Mouse (Mus musculus) neural tube, embryonic 15.5 days (tissue): ENCODE data around the gene Fcrlb. TPM values are rescaled to one million over a fixed set of nuclear protein-coding genes. Genes with fewer than 3 reads are reported as not detected.
A peak's percentile ranks its signal among the peaks of the same experiment; 100 is the strongest.

ENCODE experiments used
- ATAC-seq: fragments of 200-750 bp; cut with Nextera tagmentation; 2 replicates; pipeline ENCODE4 v1.8.0; 2017; ENCODE audit warnings: mild to moderate bottlenecking, moderate TSS enrichment, moderate library complexity; ENCODE audit not compliant: low FRiP score
- H3K27ac ChIP-seq: fragments of 300-500 bp; sonication (generic); replicated peaks from 2 replicates; pipeline ENCODE4 v1.5.1; 2015; ENCODE audit warnings: mild to moderate bottlenecking, inconsistent platforms
- H3K27me3 ChIP-seq: fragments of 300-500 bp; sonication (generic); replicated peaks from 2 replicates; pipeline ENCODE4 v1.6.1; 2015; ENCODE audit warnings: inconsistent platforms
- H3K36me3 ChIP-seq: fragments of 300-500 bp; sonication (generic); 2 replicates; pipeline ENCODE4 v1.6.1; 2015; ENCODE audit warnings: inconsistent platforms
- H3K4me1 ChIP-seq: fragments of 300-500 bp; sonication (generic); 2 replicates; pipeline ENCODE4 v1.6.1; 2015; ENCODE audit warnings: inconsistent platforms
- H3K4me2 ChIP-seq: fragments of 300-500 bp; sonication (generic); 2 replicates; pipeline ENCODE4 v1.6.1; 2015; ENCODE audit warnings: inconsistent platforms, mild to moderate bottlenecking, moderate library complexity
- H3K4me3 ChIP-seq: fragments of 300-500 bp; sonication (generic); replicated peaks from 2 replicates; pipeline ENCODE4 v1.5.1; 2015; ENCODE audit warnings: mild to moderate bottlenecking, inconsistent platforms
- H3K9ac ChIP-seq: fragments of 300-500 bp; sonication (generic); replicated peaks from 2 replicates; pipeline ENCODE4 v1.6.1; 2015; ENCODE audit warnings: mild to moderate bottlenecking, inconsistent platforms
- H3K9me3 ChIP-seq: fragments of 300-500 bp; sonication (generic); replicated peaks from 2 replicates; pipeline ENCODE4 v1.6.1; 2016; ENCODE audit warnings: inconsistent platforms
- WGBS: fragments of 180-500 bp; shearing (Covaris S2); methylation state at CpG from one replicate; pipeline ENCODE4 v1.1.7; 2015; ENCODE audit warnings: mixed read lengths; 5-methylcytosine and 5-hydroxymethylcytosine counted together
- polyA plus RNA-seq: library from polyadenylated mRNA; unstranded; fragments of >200 nt; fragmentation: Nextera tagmentation; extraction: Ambion mirVana; gene quantifications from 2 replicates; pipeline ENCODE4 v1.2.1, GENCODE M21; 2015

Fcrlb gene
- polyA plus RNA-seq, 1 experiment from 2014 or later = 1.1 TPM

DNA sequence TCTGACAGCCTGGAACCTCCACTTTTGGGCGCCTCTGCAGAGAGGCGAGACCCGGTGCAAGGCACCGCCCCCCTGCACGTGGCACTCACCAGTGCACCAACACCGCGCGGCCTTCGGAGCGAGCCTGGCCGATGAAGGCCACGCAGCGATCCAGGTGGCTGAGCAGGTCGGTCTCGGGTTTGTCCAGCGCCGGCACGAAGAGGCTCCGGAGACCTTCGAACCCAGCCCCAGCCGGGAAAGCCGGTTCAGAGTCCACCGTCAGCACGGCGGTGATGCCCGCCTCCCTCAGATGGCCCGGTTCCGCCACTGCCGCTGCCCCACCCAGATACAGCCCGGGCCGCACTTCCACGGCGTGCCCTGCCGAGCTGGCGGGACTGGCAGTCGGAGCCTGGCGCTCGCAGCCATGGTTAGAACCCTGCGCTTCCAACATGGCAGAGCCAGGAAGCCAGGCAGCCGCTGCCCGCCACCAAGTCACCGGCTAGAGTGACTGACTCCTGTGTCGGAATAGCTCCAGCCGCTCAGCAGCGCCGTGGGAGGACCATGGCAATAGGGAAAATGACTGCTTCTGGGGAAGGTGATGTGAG is 27.7 kb downstream of the Fcrlb start, which contains the start of the genes Gm26620 and Dusp12:
TSS of gene Gm26620 (plus strand) at position 88 of the 584 bp plus-strand sequence.
TSS of gene Dusp12 (minus strand) at position 563 of the 584 bp plus-strand sequence.
- under 1% methylated on average over 46 of the region's 46 CpGs for WGBS
- peak within 1 kb of the TSS; percentile 96 for H3K9ac ChIP-seq
- H3K27ac ChIP-seq = peak within 1 kb of the TSS; percentile 90
- H3K4me3 ChIP-seq = peak within 1 kb of the TSS; percentile 99
- H3K4me1 ChIP-seq = peaks cover 23% of the 10 kb centered on the region
- no peaks in the 10 kb centered on the region for H3K27me3 ChIP-seq
- H3K9me3 ChIP-seq = no peaks in the 10 kb centered on the region
- ATAC-seq = peak; percentile 96
- peaks cover 12% of the 10 kb centered on the region for H3K36me3 ChIP-seq
- peak within 1 kb of the TSS; percentile 74 for H3K4me2 ChIP-seq

DNA sequence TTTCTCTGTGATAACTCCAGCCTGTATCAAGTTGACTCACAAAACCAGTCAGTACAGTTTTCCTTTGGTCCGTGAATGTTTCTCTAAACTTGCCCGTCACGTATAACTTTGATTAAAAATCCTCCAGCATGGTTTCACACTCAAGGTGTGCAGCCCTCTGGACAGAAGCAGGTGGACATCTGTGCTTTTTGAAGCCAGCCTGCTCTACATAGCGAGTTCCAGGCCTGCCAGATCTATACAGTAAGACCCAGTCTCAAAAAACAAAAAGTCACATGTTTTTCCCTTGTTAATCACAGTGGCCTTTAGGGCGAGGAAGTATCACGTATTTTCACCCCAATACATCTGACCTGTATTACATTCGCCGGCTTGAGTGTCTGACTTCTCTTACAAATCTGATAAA is 28.4 kb downstream of the Fcrlb start:
- H3K4me3 ChIP-seq = peak overlapping the region; percentile 99
- H3K9me3 ChIP-seq = no peaks in the 10 kb centered on the region
- H3K36me3 ChIP-seq = peaks cover 16% of the 10 kb centered on the region
- no peak overlapping the region for H3K27ac ChIP-seq
- H3K4me2 ChIP-seq = peak overlapping the region; percentile 74
- WGBS = 28% methylated on average over 8 of the region's 8 CpGs
- H3K4me1 ChIP-seq = peaks cover 23% of the 10 kb centered on the region
- H3K27me3 ChIP-seq = no peaks in the 10 kb centered on the region
- peak overlapping the region; percentile 96 for H3K9ac ChIP-seq
- ATAC-seq = no peak

DNA sequence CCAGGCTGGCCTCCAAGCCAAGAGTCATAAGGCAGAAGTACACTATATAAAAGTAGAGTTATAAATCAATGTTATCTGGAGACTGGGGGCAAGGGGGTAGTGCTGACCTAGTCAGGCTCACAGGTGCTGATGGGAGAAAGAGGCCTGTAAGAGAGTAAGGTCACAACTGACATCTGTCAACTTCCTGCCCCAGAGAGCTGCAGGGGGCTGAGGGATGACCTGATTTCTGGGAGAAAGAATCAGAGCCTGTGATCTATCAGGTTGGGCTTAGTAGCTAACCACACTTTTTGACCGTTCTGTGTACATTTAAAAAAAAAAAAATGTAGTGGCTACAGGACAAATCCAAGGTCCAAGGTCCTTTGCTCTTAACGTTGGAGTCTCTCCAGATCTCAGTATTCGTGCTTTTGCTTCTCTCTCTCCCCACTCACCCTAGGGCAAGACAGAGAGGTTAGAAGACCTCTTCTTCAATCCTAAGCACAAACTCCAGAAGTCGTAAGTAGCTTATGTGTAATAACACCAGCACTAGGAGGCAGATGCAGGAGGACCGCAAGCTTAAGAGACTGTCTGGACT is 29.7 kb downstream of the Fcrlb start:
- Histone ChIP-seq H3K4me2 (peak overlapping the region; percentile 74; the same call in 1 of the 2 replicates), H3K9me3 (no peaks in the 10 kb centered on the region), H3K4me3 (no peak overlapping the region), H3K27ac (no peak overlapping the region), H3K9ac (no peak overlapping the region), H3K4me1 (peaks cover 23% of the 10 kb centered on the region), H3K36me3 (peaks cover 21% of the 10 kb centered on the region), H3K27me3 (no peaks in the 10 kb centered on the region)
- WGBS = 86% methylated on average over 5 of the region's 5 CpGs
- no peak for ATAC-seq

DNA sequence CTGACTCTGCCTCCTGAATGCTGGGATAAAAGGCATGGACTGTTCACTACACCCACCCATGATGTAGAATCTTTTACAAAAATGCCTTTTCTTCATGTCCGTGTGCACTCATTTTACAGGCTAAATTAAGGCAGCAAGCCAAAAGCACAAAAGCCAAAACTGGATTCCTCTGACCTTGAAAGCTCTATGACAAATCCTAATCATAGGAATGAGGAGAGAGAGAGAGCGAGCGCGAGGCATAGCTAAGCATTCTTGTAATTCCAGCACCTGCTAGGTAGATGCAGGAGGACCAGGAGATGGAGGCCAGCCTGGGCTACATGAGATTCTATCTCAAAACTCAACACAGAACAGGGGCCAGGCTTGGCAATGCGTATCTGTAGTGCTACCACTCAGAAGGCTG is 35.8 kb downstream of the Fcrlb start:
- Histone ChIP-seq H3K9me3 (no peaks in the 10 kb centered on the region), H3K9ac (no peak overlapping the region), H3K36me3 (peaks cover 59% of the 10 kb centered on the region), H3K4me2 (no peak overlapping the region), H3K4me3 (no peak overlapping the region), H3K27ac (no peak overlapping the region), H3K4me1 (no peaks in the 10 kb centered on the region; the same call in 1 of the 2 replicates), H3K27me3 (no peaks in the 10 kb centered on the region)
- ATAC-seq = no peak
- 96% methylated on average over 5 of the region's 5 CpGs for WGBS

DNA sequence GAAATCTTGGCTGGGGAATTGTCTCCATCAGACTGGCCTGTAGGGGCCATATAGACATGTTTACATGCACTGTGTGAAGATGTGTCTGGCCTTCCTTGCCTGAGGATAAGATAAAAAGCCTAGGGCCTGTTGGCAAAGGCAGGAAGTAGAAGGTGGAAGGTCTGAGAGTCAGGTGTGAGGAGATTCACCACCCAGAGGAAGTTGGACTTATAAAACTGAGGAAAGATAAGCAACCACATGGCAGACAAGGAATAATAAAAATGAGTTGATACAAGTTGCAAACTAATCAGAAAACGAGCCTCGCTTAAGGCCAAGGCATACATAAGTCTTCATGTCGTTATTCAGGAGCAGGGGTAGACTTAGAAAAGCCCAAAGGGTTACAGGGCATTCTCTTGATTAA is 37.1 kb downstream of the Fcrlb start:
- 88% methylated on average over 3 of the region's 3 CpGs for WGBS
- H3K4me2 ChIP-seq = no peak overlapping the region
- no peaks in the 10 kb centered on the region for H3K27me3 ChIP-seq
- H3K4me3 ChIP-seq = no peak overlapping the region
- H3K36me3 ChIP-seq = peaks cover 57% of the 10 kb centered on the region
- H3K27ac ChIP-seq = no peak overlapping the region
- H3K4me1 ChIP-seq = no peaks in the 10 kb centered on the region
- ATAC-seq = no peak
- H3K9me3 ChIP-seq = no peaks in the 10 kb centered on the region
- no peak overlapping the region for H3K9ac ChIP-seq

DNA sequence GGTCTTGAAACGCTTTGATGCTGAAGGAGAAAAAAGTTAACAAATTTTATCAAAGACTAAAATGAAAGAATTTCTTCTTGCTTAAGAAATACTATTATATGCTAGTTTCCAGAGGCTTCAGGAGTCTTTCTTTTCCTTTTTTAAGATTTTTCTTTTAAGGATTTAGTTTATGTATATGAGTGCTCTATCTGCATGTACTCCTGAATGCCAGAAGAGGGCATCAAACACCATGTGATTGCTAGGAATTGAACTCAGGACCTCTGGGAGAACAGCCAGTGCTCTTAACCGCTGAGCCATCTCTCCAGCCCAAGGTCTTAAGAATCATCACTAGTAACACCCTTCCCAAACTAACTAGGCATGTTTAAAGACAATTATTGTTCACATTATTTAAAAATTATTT is 40.8 kb downstream of the Fcrlb start:
- WGBS = 95% methylated on average over 2 of the region's 2 CpGs

DNA sequence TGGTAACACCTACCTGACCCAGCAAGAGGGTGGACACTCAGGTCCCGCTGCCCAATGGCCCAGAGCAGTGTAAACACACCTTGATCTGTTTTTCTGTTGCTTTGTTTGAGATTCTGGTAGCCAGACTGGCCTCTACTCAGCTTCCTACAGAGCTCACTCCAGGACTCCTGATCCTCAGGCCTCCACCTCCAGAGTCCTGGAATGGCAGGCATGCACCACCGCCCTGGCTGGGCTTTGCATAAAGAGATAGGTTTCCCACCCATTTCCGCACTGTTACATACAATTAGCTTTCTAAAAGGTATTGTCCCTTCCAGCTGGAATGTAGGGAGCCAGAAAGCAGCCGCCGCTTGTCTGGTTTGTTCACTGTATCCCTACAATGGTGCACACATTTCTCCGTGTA is 41.3 kb downstream of the Fcrlb start:
- Histone ChIP-seq H3K36me3 (peaks cover 30% of the 10 kb centered on the region), H3K9ac (no peak overlapping the region), H3K4me3 (no peak overlapping the region), H3K4me2 (no peak overlapping the region), H3K9me3 (no peaks in the 10 kb centered on the region), H3K27ac (no peak overlapping the region), H3K27me3 (no peaks in the 10 kb centered on the region), H3K4me1 (peaks cover 13% of the 10 kb centered on the region)
- no peak for ATAC-seq
- 94% methylated on average over 6 of the region's 6 CpGs for WGBS

More for the DNA sequence above, 40.8 kb downstream of the Fcrlb start:
- Histone ChIP-seq H3K27ac (no peak overlapping the region), H3K27me3 (no peaks in the 10 kb centered on the region), H3K4me1 (peaks cover 7% of the 10 kb centered on the region), H3K4me3 (no peak overlapping the region), H3K9me3 (no peaks in the 10 kb centered on the region), H3K4me2 (no peak overlapping the region), H3K9ac (no peak overlapping the region), H3K36me3 (peaks cover 33% of the 10 kb centered on the region)
- no peak for ATAC-seq

DNA sequence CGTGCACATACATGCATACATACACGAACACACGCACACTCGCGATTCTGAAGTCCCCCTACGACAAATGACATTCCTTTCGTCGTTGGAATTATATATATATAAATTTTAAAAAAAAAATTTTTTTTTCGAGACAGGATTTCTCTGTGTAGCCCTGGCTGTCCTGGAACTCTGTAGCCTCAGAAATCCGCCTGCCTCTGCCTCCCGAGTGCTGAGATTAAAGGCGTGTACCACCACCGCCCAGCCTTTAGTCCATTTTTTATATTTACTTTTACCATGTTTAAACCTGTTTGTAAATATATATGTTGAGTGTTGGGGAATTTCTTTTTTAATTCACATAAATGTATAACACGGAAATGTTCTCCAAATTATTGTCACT is 43.8 kb downstream of the Fcrlb start:
- peak; percentile 25; the same call in 1 of the 2 replicates for ATAC-seq
- peak overlapping the region; percentile 88 for H3K4me3 ChIP-seq
- H3K4me1 ChIP-seq = peaks cover 17% of the 10 kb centered on the region
- WGBS = 18% methylated on average over 14 of the region's 14 CpGs
- no peaks in the 10 kb centered on the region for H3K27me3 ChIP-seq
- peak overlapping the region; percentile 59 for H3K9ac ChIP-seq
- peak overlapping the region; percentile 76 for H3K4me2 ChIP-seq
- peaks cover 10% of the 10 kb centered on the region for H3K36me3 ChIP-seq
- peak overlapping the region; percentile 77 for H3K27ac ChIP-seq
- no peaks in the 10 kb centered on the region for H3K9me3 ChIP-seq

DNA sequence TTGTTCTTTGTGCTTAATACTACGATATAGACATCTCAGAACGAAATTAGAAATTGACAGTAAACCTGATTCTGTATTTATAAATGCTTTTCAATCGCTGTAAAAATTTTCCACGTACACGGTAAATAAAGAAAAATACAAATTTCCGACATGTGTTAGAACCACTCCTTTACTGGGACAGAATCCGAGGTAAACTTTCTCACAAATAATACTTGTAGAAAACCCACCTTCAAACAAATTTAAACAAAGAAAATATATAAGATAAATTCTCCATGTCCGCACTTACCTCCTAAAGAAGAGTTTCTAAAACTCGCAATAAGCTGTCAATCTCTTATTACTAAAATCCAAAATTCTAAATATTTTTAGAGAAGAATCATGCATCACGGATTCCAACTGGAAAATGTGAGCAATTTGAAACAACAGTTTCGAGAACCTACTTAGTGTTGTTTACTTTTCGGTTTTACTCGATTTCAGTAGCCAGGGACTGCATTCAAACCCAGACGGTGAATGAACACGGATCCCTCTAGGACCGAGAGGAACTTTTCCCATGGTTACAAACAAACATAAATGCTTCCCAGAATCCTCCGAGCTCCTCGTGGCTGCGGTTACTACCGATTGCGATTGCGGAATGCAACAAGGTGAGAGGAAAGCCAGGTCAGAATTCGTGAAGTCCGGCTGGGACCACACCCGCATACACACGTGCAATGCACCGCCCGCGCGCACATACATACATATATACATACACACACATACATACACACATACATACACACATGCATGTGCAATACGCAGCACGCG is 44.4 kb downstream of the Fcrlb start:
- H3K4me3 ChIP-seq = peak overlapping the region; percentile 88
- under 1% methylated on average over 33 of the region's 33 CpGs for WGBS
- peaks cover 8% of the 10 kb centered on the region for H3K36me3 ChIP-seq
- peak; percentile 93 for ATAC-seq
- H3K4me2 ChIP-seq = peak overlapping the region; percentile 76
- H3K27ac ChIP-seq = peak overlapping the region; percentile 77
- no peaks in the 10 kb centered on the region for H3K27me3 ChIP-seq
- peak overlapping the region; percentile 84 for H3K9ac ChIP-seq
- H3K4me1 ChIP-seq = peaks cover 17% of the 10 kb centered on the region
- H3K9me3 ChIP-seq = no peaks in the 10 kb centered on the region

DNA sequence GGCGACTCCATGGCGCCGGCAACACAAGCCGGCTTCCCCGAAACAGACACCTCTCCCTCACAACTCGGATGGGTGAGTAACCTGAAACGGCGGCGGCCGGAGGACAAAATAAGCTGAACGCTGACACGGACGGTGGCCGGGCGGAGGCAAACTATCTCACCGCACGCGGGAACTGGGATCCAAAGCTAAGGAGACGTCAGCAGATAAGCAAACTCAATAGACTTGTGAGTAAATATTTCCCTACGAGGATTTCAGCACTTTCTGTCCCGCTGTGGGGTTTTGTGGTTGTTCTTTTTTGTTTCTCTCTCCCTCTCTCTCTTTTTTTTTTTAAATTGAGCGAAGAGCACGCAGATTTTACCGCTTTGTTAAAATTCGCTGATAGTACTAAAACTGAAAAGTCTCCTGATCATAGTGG is 45.0 kb downstream of the Fcrlb start, which contains the start of gene Atf6:
TSS of gene Atf6 (minus strand) at position 81 of the 415 bp plus-strand sequence.
- WGBS = under 1% methylated on average over 25 of the region's 25 CpGs
- H3K4me2 ChIP-seq = peak within 1 kb of the TSS; percentile 76
- no peaks in the 10 kb centered on the region for H3K27me3 ChIP-seq

DNA sequence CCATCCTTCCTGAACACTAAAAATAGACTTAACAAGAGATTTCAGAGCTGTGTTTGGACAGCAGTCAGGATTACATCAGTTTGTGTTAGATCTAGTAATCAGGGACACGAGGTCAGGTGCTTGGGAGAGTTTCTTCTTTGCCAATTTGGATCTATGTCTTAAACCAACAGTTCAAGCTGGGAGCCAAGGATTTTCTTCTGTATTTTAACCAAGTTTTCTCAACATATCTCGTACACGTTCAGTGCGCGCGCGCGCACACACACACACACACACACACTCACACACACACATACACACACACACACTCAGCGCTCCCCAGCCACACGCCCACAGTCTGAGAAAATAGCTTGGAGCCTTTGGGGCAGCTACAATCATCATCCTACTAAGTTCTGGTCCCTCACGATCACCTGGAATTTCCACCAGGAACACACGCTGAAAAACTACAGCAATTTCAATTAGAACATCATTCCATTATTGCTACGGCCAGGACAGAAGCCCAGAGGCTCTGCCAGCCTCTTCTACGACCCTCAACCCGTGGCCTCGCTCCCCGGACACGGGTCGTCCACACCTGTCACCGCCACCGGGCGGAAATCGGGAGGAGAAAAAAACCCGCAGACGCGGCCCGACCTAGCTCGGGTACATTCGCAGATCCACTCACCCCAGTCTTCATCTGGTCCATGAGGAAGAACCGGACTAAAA is 45.6 kb downstream of the Fcrlb start:
- H3K9me3 ChIP-seq = no peaks in the 10 kb centered on the region
- peak overlapping the region; percentile 84 for H3K9ac ChIP-seq
- H3K27ac ChIP-seq = peak overlapping the region; percentile 80
- no peaks in the 10 kb centered on the region for H3K27me3 ChIP-seq
- WGBS = 2% methylated on average over 30 of the region's 30 CpGs
- H3K4me2 ChIP-seq = peak overlapping the region; percentile 76
- ATAC-seq = peak; percentile 63
- H3K4me1 ChIP-seq = peaks cover 20% of the 10 kb centered on the region
- peaks cover 6% of the 10 kb centered on the region for H3K36me3 ChIP-seq
- H3K4me3 ChIP-seq = peak overlapping the region; percentile 88

More for the DNA sequence above, 45.0 kb downstream of the Fcrlb start, which contains the start of gene Atf6:
- no peaks in the 10 kb centered on the region for H3K9me3 ChIP-seq
- peaks cover 8% of the 10 kb centered on the region for H3K36me3 ChIP-seq
- peak; percentile 75 for ATAC-seq
- H3K4me3 ChIP-seq = peak within 1 kb of the TSS; percentile 88
- peaks cover 17% of the 10 kb centered on the region for H3K4me1 ChIP-seq
- H3K27ac ChIP-seq = peak within 1 kb of the TSS; percentile 80
- H3K9ac ChIP-seq = peak within 1 kb of the TSS; percentile 84
